Mouse (Mus musculus) heart, adult 2 months (tissue): Measurements from ENCODE around the gene Tax1bp3. TPM values are rescaled to one million over a fixed set of nuclear protein-coding genes. Genes with fewer than 3 reads are reported as not detected.
A peak's percentile ranks its signal among the peaks of the same experiment; 100 is the strongest.

Source experiments
- DNase-seq, 2 experiments: peaks; one replicate each; pipeline ENCODE4 v3.0.0; 2021
- H3K27ac ChIP-seq: fragments of 200-600 bp; 2 replicates; pipeline ENCODE4 v1.8.1; 2022
- H3K27me3 ChIP-seq: fragments of 200-500 bp; 2 replicates; pipeline ENCODE4 v1.6.1; 2012; ENCODE audit warnings: mild to moderate bottlenecking, low read length, inconsistent platforms, mixed read lengths; ENCODE audit not compliant: control insufficient read depth, insufficient read depth
- H3K36me3 ChIP-seq: fragments of 200-500 bp; 2 replicates; pipeline ENCODE4 v1.6.1; 2012; ENCODE audit warnings: low read length, inconsistent platforms; ENCODE audit not compliant: control insufficient read depth, insufficient read depth
- H3K4me1 ChIP-seq: fragments of 200-500 bp; 2 replicates; pipeline ENCODE4 v1.6.1; 2011; ENCODE audit warnings: low read length; ENCODE audit not compliant: control insufficient read depth, insufficient read depth
- H3K4me3 ChIP-seq: fragments of 200-600 bp; 2 replicates; pipeline ENCODE4 v1.8.1; 2022
- H3K79me2 ChIP-seq: fragments of 200-500 bp; replicated peaks from 2 replicates; pipeline ENCODE4 v1.6.1; 2012; ENCODE audit warnings: mild to moderate bottlenecking, inconsistent platforms, low read length, moderate library complexity, mixed read lengths; ENCODE audit not compliant: control insufficient read depth, insufficient read depth
- H3K9ac ChIP-seq: fragments of 200-500 bp; 2 replicates; pipeline ENCODE4 v1.6.1; 2012; ENCODE audit warnings: low read depth, mild to moderate bottlenecking, control low read depth, inconsistent platforms, low read length, mixed read lengths
- CTCF ChIP-seq: fragments of 200-600 bp; IDR thresholded peaks from 2 replicates; pipeline ENCODE4 v1.8.1; 2022; ENCODE audit warnings: antibody characterized with exemption, mild to moderate bottlenecking, moderate library complexity
- EP300 ChIP-seq: fragments of 200-500 bp; IDR thresholded peaks from 2 replicates; pipeline ENCODE4 v1.6.1; 2011; ENCODE audit warnings: low read depth, low read length, control low read depth; ENCODE audit not compliant: insufficient read depth
- POLR2A ChIP-seq: fragments of 200-500 bp; IDR thresholded peaks from 2 replicates; pipeline ENCODE4 v1.6.1; 2011; ENCODE audit warnings: mild to moderate bottlenecking, low read depth, low read length, control low read depth; ENCODE audit not compliant: insufficient read depth
- WGBS: fragments of 180-500 bp; shearing (Covaris S2); methylation state at CpG from one replicate; pipeline ENCODE4 v1.1.7; 2018; 5-methylcytosine and 5-hydroxymethylcytosine counted together
- intact Hi-C: fragments of 180-260 bp; cut with DNase I; formaldehyde crosslinking; loops from one replicate; pipeline ENCODE4 v1.15.1; 2025
- polyA plus RNA-seq: library from polyadenylated mRNA; depleted of rRNA; stranded (reverse); fragments of >200 nt; gene quantifications from 2 replicates; pipeline ENCODE4 v1.2.3, GENCODE M21; 2012
- total RNA-seq, 2 experiments: library from RNA; stranded (reverse); gene quantifications; 2 replicates each; pipeline ENCODE4 v1.2.3; 2021

Gene Tax1bp3
- total and polyA plus RNA-seq, 3 experiments, result 45.0 to 60.4 (median 48.5) TPM

GRCm38 (mm10) chr11:73198603-73199229 is 21.8 kb downstream of the Tax1bp3 start, which contains the start of gene Ctns:
Gene Ctns (minus strand): TSS chr11:73199042.
- Histone ChIP-seq H3K79me2 (no peaks in the 10 kb centered on the region), H3K9ac (peak within 1 kb of the TSS; percentile 86), H3K4me1 (peaks cover 6% of the 10 kb centered on the region), H3K27me3 (no peaks in the 10 kb centered on the region), H3K4me3 (peak within 1 kb of the TSS; percentile 93), H3K36me3 (no peaks in the 10 kb centered on the region), H3K27ac (peak within 1 kb of the TSS; percentile 92)
- TF ChIP-seq CTCF, result no peak
- TF ChIP-seq POLR2A, result peak; percentile 86
- 0 out of 2 replicates have a peak, but pooled peaks have one; percentile 73 for TF ChIP-seq EP300
- under 1% methylated on average over 22 of the region's 22 CpGs for WGBS
- DNase-seq, result no peak
- intact Hi-C loops, result no loop called here

GRCm38 (mm10) chr11:73199230-73199712 is 22.4 kb downstream of the Tax1bp3 start, which contains the start of gene Shpk:
Gene Shpk (plus strand): TSS chr11:73199460.
- Histone ChIP-seq H3K4me3 (peak within 1 kb of the TSS; percentile 93), H3K27ac (peak within 1 kb of the TSS; percentile 92), H3K27me3 (no peaks in the 10 kb centered on the region), H3K4me1 (peaks cover 6% of the 10 kb centered on the region), H3K36me3 (no peaks in the 10 kb centered on the region), H3K79me2 (no peaks in the 10 kb centered on the region), H3K9ac (peak within 1 kb of the TSS; percentile 86)
- intact Hi-C loops, result no loop called here
- peak; percentile 92 to 96 for DNase-seq
- under 1% methylated on average over 32 of the region's 32 CpGs for WGBS
- TF ChIP-seq EP300 (no peak), POLR2A (peak; percentile 87)

- H3K4me3 ChIP-seq, result peak overlapping the region; percentile 93
- peak overlapping the region; percentile 86 for H3K9ac ChIP-seq
- H3K36me3 ChIP-seq, result no peaks in the 10 kb centered on the region
- peak overlapping the region; percentile 92 for H3K27ac ChIP-seq
- TF ChIP-seq CTCF (no peak), EP300 (no peak), POLR2A (no peak)
- peaks cover 6% of the 10 kb centered on the region for H3K4me1 ChIP-seq
- no peaks in the 10 kb centered on the region for H3K27me3 ChIP-seq
- H3K79me2 ChIP-seq, result no peaks in the 10 kb centered on the region
- intact Hi-C loops, result loop anchor here (2.0 to 5.0 kb wide), 2 partner anchors 33 to 61 kb away; partner anchors contain the start of gene Haspin
- 3% methylated on average over 12 of the region's 12 CpGs for WGBS
- DNase-seq, result no peak
Measured at GRCm38 (mm10) chr11:73199879-73200278, 23.0 kb downstream of the Tax1bp3 start.

- intact Hi-C loops, result loop anchor here (2.0 to 5.0 kb wide), 2 partner anchors 34 to 62 kb away; partner anchors contain the start of gene Haspin
- no peak for DNase-seq
- Histone ChIP-seq H3K4me3 (no peak overlapping the region), H3K4me1 (peaks cover 6% of the 10 kb centered on the region), H3K27ac (peak overlapping the region; percentile 15; the same call in 1 of the 2 replicates), H3K79me2 (no peaks in the 10 kb centered on the region), H3K27me3 (no peaks in the 10 kb centered on the region), H3K9ac (no peak overlapping the region), H3K36me3 (no peaks in the 10 kb centered on the region)
- 59% methylated on average over 2 of the region's 2 CpGs for WGBS
- TF ChIP-seq CTCF (no peak), EP300 (no peak), POLR2A (no peak)
Measured at GRCm38 (mm10) chr11:73201021-73201420, 24.1 kb downstream of the Tax1bp3 start.

- H3K9ac ChIP-seq, result no peak overlapping the region
- 30% methylated on average over 4 of the region's 4 CpGs for WGBS
- TF ChIP-seq CTCF (peak; percentile 52), EP300 (no peak)
- no peaks in the 10 kb centered on the region for H3K27me3 ChIP-seq
- H3K4me1 ChIP-seq, result peaks cover 6% of the 10 kb centered on the region
- H3K79me2 ChIP-seq, result no peaks in the 10 kb centered on the region
- H3K27ac ChIP-seq, result peak overlapping the region; percentile 15; the same call in 1 of the 2 replicates
- intact Hi-C loops, result loop anchor here (2.0 to 5.0 kb wide), 2 partner anchors 34 to 63 kb away; partner anchors contain the start of gene Haspin
- H3K36me3 ChIP-seq, result no peaks in the 10 kb centered on the region
- peak in 1 of 2 experiments; percentile 26 for DNase-seq
- H3K4me3 ChIP-seq, result no peak overlapping the region
Measured at GRCm38 (mm10) chr11:73201597-73201996, 24.7 kb downstream of the Tax1bp3 start.

GRCm38 (mm10) chr11:73203895-73204294 is 27.0 kb downstream of the Tax1bp3 start:
- Histone ChIP-seq H3K79me2 (no peaks in the 10 kb centered on the region), H3K27ac (peak overlapping the region; percentile 26; the same call in 1 of the 2 replicates), H3K4me1 (peaks cover 6% of the 10 kb centered on the region), H3K27me3 (no peaks in the 10 kb centered on the region), H3K9ac (no peak overlapping the region), H3K36me3 (no peaks in the 10 kb centered on the region), H3K4me3 (no peak overlapping the region)
- peak in 1 of 2 experiments; percentile 23 for DNase-seq
- TF ChIP-seq EP300 (no peak), CTCF (no peak), POLR2A (no peak)
- WGBS, result 79% methylated on average over 8 of the region's 8 CpGs
- intact Hi-C loops, result loop anchor here (5.0 kb wide), 1 partner anchor 37 kb away; no protein-coding TSS in a partner anchor
